Mouse (Mus musculus) ES-Bruce4 (cell line): ENCODE measurements around the gene Slc19a3.

Experiments
- CTCF ChIP-seq: IDR thresholded peaks from one replicate; pipeline ENCODE4 v1.8.1; 2011; ENCODE audit warnings: low read depth, low read length
- EP300 ChIP-seq: IDR thresholded peaks from 2 replicates; pipeline ENCODE4 v1.6.1; 2011; ENCODE audit warnings: low read depth, low read length; ENCODE audit not compliant: insufficient read depth
- POLR2A ChIP-seq: IDR thresholded peaks from one replicate; pipeline ENCODE4 v1.8.1; 2011; ENCODE audit warnings: low read length; ENCODE audit not compliant: insufficient read depth

DNA sequence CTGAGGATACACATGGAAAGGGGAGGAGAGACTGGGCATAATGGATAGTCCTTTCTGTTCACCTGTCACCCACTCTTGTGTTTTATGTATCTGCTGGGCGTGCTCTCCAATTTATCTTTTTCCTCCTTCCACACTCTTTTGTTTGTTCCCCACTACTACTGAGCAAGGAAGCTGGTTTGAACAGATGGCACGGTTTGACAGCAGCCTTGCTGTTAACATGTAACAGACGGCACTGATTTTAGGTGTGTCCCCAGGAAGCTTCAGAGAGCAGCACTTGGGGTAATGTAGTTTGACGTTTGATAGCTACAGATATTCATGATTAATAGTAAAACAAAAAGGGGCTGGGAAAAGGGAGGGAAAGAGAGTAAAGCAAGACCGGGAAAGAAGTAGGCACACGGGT lies 30.8 kb downstream of the Slc19a3 start:
- no peak for TF ChIP-seq CTCF
- TF ChIP-seq POLR2A, result no peak
- TF ChIP-seq EP300, result no peak
